Mouse (Mus musculus) intestine, embryonic 14.5 days (tissue): ENCODE measurements around the gene Nav2. TPM values are rescaled to one million over a fixed set of nuclear protein-coding genes. Genes with fewer than 3 reads are reported as not detected.

Experiments used
- ATAC-seq: fragments of 200-750 bp; cut with Nextera tagmentation; replicated peaks from 2 replicates; pipeline ENCODE4 v1.8.0; 2017; ENCODE audit warnings: low read depth, moderate number of reproducible peaks, moderate TSS enrichment, moderate library complexity; ENCODE audit not compliant: low FRiP score, low TSS enrichment
- DNase-seq: peaks from one replicate; pipeline ENCODE4 v3.0.0-alpha.2; 2018; ENCODE audit warnings: low spot score
- H3K27ac ChIP-seq: fragments of 300-500 bp; sonication (generic); 2 replicates; pipeline ENCODE4 v1.5.1; 2014; ENCODE audit warnings: low read depth, mild to moderate bottlenecking, control low read depth
- H3K27me3 ChIP-seq: fragments of 300-500 bp; sonication (generic); replicated peaks from 2 replicates; pipeline ENCODE4 v1.6.1; 2014; ENCODE audit warnings: low read length, control low read depth; ENCODE audit not compliant: control insufficient read depth, insufficient read depth
- H3K36me3 ChIP-seq: fragments of 300-500 bp; sonication (generic); 2 replicates; pipeline ENCODE4 v1.6.1; 2014; ENCODE audit warnings: low read length, control low read depth; ENCODE audit not compliant: control insufficient read depth, insufficient read depth
- H3K4me1 ChIP-seq: fragments of 300-500 bp; sonication (generic); replicated peaks from 2 replicates; pipeline ENCODE4 v1.6.1; 2014; ENCODE audit warnings: low read length, control low read depth, mixed read lengths; ENCODE audit not compliant: control insufficient read depth, insufficient read depth
- H3K4me2 ChIP-seq: fragments of 300-500 bp; sonication (generic); 2 replicates; pipeline ENCODE4 v1.6.1; 2014; ENCODE audit warnings: low read length
- H3K4me3 ChIP-seq: fragments of 300-500 bp; sonication (generic); 2 replicates; pipeline ENCODE4 v1.5.1; 2014; ENCODE audit warnings: low read depth, low read length, control low read depth, mixed read lengths
- H3K9ac ChIP-seq: fragments of 300-500 bp; sonication (generic); 2 replicates; pipeline ENCODE4 v1.6.1; 2014; ENCODE audit warnings: mild to moderate bottlenecking, low read length
- H3K9me3 ChIP-seq: fragments of 300-500 bp; sonication (generic); 2 replicates; pipeline ENCODE4 v1.6.1; 2016; ENCODE audit warnings: low read length, control low read depth; ENCODE audit not compliant: control insufficient read depth
- WGBS: fragments of 180-500 bp; shearing (Covaris S2); extraction: QIAGEN DNeasy Blood & Tissue Kit; methylation state at CpG from one replicate; pipeline ENCODE4 v1.1.7; 2014; 5-methylcytosine and 5-hydroxymethylcytosine counted together
- polyA plus RNA-seq: library from polyadenylated mRNA; unstranded; fragments of >200 nt; fragmentation: Nextera tagmentation; extraction: Ambion mirVana; gene quantifications from 2 replicates; pipeline ENCODE4 v1.2.1, GENCODE M21; 2014

The Nav2 gene
- polyA plus RNA-seq, 1 experiment from 2014 or later, result 31.5 TPM

- Histone ChIP-seq H3K4me1 (no peaks in the 10 kb centered on the region), H3K9me3 (no peaks in the 10 kb centered on the region), H3K36me3 (no peaks in the 10 kb centered on the region), H3K9ac (no peak overlapping the region), H3K27me3 (no peaks in the 10 kb centered on the region), H3K4me3 (no peak overlapping the region), H3K4me2 (no peak overlapping the region), H3K27ac (no peak overlapping the region)
- no peak for DNase-seq
- 31% methylated on average over 7 of the region's 7 CpGs for WGBS
- ATAC-seq, result no peak
Observed at GRCm38 (mm10) chr7:49071141-49071567, 162.6 kb downstream of the Nav2 start.

- H3K4me2 ChIP-seq, result no peak overlapping the region
- 47% methylated on average over 10 of the region's 10 CpGs for WGBS
- no peaks in the 10 kb centered on the region for H3K36me3 ChIP-seq
- H3K4me1 ChIP-seq, result no peaks in the 10 kb centered on the region
- H3K9ac ChIP-seq, result no peak overlapping the region
- ATAC-seq, result no peak
- DNase-seq, result no peak
- H3K27ac ChIP-seq, result no peak overlapping the region
- H3K9me3 ChIP-seq, result no peaks in the 10 kb centered on the region
- H3K4me3 ChIP-seq, result no peak overlapping the region
- H3K27me3 ChIP-seq, result no peaks in the 10 kb centered on the region
Observed at GRCm38 (mm10) chr7:49075333-49075934, 166.9 kb downstream of the Nav2 start.

GRCm38 (mm10) chr7:49076283-49076694 lies 167.8 kb downstream of the Nav2 start:
- Histone ChIP-seq H3K4me1 (no peaks in the 10 kb centered on the region), H3K4me3 (no peak overlapping the region), H3K27me3 (no peaks in the 10 kb centered on the region), H3K9me3 (no peaks in the 10 kb centered on the region), H3K9ac (no peak overlapping the region), H3K36me3 (no peaks in the 10 kb centered on the region), H3K4me2 (no peak overlapping the region), H3K27ac (no peak overlapping the region)
- 61% methylated on average over 8 of the region's 8 CpGs for WGBS
- DNase-seq (no peak), ATAC-seq (no peak)

- Histone ChIP-seq H3K4me1 (no peaks in the 10 kb centered on the region), H3K9ac (no peak overlapping the region), H3K4me3 (no peak overlapping the region), H3K4me2 (no peak overlapping the region), H3K27ac (no peak overlapping the region), H3K27me3 (no peaks in the 10 kb centered on the region), H3K9me3 (no peaks in the 10 kb centered on the region), H3K36me3 (no peaks in the 10 kb centered on the region)
- DNase-seq (no peak), ATAC-seq (no peak)
- 73% methylated on average over 5 of the region's 5 CpGs for WGBS
Observed at GRCm38 (mm10) chr7:49078930-49079329, 170.4 kb downstream of the Nav2 start.

- no peak for ATAC-seq
- Histone ChIP-seq H3K27me3 (no peaks in the 10 kb centered on the region), H3K9me3 (no peaks in the 10 kb centered on the region), H3K4me2 (no peak overlapping the region), H3K9ac (no peak overlapping the region), H3K36me3 (no peaks in the 10 kb centered on the region), H3K27ac (no peak overlapping the region), H3K4me3 (no peak overlapping the region), H3K4me1 (no peaks in the 10 kb centered on the region; the same call in 1 of the 2 replicates)
- 73% methylated on average over 4 of the region's 4 CpGs for WGBS
- no peak for DNase-seq
Observed at GRCm38 (mm10) chr7:49082585-49083165, 174.2 kb downstream of the Nav2 start.

GRCm38 (mm10) chr7:49084768-49085167 lies 176.3 kb downstream of the Nav2 start:
- Histone ChIP-seq H3K4me1 (no peaks in the 10 kb centered on the region; the same call in 1 of the 2 replicates), H3K27me3 (no peaks in the 10 kb centered on the region), H3K9ac (no peak overlapping the region), H3K4me2 (no peak overlapping the region), H3K36me3 (no peaks in the 10 kb centered on the region), H3K9me3 (no peaks in the 10 kb centered on the region), H3K27ac (no peak overlapping the region), H3K4me3 (no peak overlapping the region)
- ATAC-seq (no peak), DNase-seq (no peak)
- 36% methylated on average over 8 of the region's 8 CpGs for WGBS

- Histone ChIP-seq H3K27ac (no peak overlapping the region), H3K36me3 (no peaks in the 10 kb centered on the region), H3K27me3 (no peaks in the 10 kb centered on the region), H3K4me3 (no peak overlapping the region), H3K9me3 (no peaks in the 10 kb centered on the region), H3K4me1 (no peaks in the 10 kb centered on the region; the same call in 1 of the 2 replicates), H3K9ac (no peak overlapping the region), H3K4me2 (no peak overlapping the region)
- 85% methylated on average over 10 of the region's 10 CpGs for WGBS
- ATAC-seq (no peak), DNase-seq (no peak)
Observed at GRCm38 (mm10) chr7:49085759-49086158, 177.2 kb downstream of the Nav2 start.

- WGBS, result 79% methylated on average over 5 of the region's 5 CpGs
- H3K27ac ChIP-seq, result no peak overlapping the region
- H3K4me2 ChIP-seq, result no peak overlapping the region
- no peak overlapping the region for H3K4me3 ChIP-seq
- no peaks in the 10 kb centered on the region for H3K9me3 ChIP-seq
- no peak overlapping the region for H3K9ac ChIP-seq
- no peaks in the 10 kb centered on the region; the same call in 1 of the 2 replicates for H3K4me1 ChIP-seq
- H3K27me3 ChIP-seq, result no peaks in the 10 kb centered on the region
- H3K36me3 ChIP-seq, result no peaks in the 10 kb centered on the region
- DNase-seq (no peak), ATAC-seq (no peak)
Observed at GRCm38 (mm10) chr7:49087154-49087553, 178.6 kb downstream of the Nav2 start.
